Mouse (Mus musculus) spleen, postnatal 4 days (tissue): Measurements from ENCODE around the gene Med4.

Source experiments
- DNase-seq, 2 experiments: peaks; one replicate each; pipeline ENCODE4 v3.0.0; 2022; ENCODE audit warnings: low spot score in 2 of 2

Med4 gene

DNA sequence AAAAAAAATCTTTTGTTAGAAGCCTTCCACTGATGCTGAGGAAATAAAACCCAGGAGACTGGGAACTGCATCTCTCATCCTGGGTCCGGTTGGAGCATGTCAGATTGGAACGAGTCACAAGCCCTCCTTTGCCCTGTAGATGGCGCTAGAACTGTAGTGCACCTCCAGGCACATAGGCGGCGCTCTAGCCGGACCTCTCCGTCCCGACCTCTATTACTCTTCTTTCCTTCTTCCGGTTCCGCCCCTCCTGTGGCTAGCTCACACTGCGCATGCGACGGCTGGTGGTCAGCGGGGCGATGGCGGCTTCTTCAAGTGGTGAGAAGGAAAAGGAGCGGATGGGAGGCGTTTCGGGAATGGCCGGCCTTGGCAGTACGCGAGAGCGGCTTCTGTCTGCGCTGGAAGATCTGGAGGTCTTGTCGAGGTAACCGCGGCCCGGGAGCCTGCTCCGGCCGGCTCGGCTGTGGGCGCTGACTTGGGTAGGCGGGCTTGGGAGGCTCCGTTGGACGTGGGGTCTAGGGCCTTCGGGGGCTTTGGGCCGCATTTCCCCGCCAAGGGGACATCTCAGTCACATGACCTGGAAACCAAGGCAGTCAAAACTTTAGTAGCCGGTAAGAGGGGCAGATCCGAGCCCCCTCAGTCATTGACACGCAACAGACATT, at the start of gene Med4:
Gene Med4 (plus strand): TSS at position 261 of the 659 bp plus-strand sequence.
- peak; percentile 93 to 98 for DNase-seq

DNA sequence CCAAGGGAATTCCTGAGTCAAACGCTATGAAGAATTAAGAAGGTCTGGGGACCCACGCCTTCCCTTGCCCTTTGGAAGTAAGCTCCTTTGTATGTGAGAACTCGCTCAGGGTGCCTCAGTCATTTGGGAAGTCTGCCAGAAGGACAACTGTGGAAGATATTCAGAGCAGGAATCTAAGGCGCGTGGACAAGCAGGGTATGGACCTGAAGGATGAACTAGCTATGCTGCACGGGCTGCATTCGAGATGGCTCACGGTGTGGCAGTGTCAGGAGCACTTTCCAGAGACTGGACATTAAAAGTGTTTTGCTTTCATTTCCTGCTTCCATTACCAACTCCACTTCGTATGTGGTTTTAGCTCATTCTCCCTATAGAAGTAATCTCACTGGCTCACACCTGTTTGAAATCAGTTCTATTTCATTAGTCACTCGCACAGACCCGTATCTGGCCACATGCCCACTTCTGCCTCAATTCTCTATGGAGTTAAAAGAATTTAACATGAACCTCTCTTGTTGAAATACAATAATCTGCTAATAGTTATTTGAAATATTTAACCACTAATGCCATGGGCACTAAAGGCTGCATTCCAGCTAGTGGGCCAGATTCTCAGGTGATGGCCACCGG, 49.2 kb upstream of the Med4 start:
- DNase-seq: no peak

DNA sequence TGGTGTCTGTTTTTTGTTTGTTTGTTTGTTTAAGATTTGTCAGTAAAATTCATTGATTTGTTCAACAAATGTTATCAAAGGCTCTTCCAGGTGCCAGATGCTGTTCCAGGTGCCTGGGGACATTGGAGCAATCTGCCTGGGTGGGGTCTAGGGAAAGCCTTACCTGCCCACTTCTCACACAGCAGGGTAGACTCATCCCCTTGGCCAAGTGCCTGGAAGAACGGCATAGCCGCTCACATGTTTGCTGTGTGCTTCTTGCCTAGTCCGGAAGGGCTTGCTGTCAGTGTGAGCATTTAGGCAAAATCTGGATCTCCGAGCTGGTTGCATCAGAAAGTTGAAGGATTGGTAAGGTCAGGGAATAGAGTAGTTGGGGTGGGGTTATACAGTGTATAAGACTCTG, 47.6 kb upstream of the Med4 start:
- no peak for DNase-seq

DNA sequence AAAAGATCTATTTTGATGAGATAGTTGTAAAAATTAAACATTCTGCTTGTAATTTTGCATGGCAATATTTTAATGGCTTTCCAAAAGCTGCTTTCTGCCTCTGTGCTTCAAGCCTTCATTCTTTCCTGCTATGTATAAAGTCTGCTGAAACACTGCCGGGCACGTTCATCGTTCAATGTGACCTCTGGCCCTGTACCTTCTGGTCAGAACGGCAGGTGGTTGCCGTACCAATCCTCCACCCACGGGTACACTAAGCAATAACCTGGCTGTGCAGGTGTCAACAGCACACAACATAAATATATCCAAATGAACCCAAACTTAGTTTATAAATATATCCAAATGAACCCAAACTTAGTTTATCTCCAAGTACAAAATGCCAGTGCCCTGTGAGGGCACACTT, 42.1 kb upstream of the Med4 start:
- DNase-seq: no peak

DNA sequence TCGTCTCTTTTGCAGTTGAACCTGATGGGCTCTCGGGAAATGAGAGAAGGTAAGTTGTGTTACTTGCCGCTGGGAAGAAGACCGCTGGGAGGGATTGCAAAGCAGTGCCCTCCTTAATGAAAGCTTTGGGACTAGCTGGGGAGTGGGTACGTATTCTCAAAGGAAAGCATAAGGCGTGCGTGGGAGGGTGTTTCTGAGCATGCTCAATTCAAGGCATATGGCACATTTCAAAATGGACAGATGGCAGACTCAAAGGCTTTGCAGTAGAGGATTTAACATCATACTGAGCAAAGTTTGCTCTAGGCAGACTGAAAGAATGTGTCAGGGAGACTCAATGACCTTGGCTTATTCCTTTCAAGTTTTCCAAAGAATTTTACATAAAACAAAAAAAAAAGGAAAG, 40.3 kb upstream of the Med4 start:
- DNase-seq: no peak

- DNase-seq: no peak
These were observed 39.2 kb upstream of the Med4 start for GRCm38 (mm10) chr14:73470593-73470992.

DNA sequence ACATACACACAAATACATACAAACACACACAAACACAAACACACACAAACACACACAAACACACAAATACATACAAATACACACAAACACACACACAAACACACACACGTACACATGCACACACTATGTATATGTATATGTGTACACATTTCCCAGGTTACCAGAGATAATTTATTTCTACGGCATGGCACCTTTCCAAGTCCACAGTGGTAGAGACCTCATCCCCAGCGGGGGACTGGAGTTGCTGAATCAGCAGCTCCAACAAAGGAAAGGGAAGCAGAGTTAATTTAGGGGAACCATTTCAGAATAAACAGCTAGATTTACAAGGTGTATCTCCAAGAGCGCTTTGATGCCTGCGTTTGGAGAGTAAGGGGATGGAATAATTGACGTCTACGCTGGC, 37.6 kb upstream of the Med4 start:
- no peak for DNase-seq

GRCm38 (mm10) chr14:73473670-73474460, 36.0 kb upstream of the Med4 start:
- DNase-seq: no peak

- no peak for DNase-seq
These were observed 35.2 kb upstream of the Med4 start for GRCm38 (mm10) chr14:73474636-73475093.

DNA sequence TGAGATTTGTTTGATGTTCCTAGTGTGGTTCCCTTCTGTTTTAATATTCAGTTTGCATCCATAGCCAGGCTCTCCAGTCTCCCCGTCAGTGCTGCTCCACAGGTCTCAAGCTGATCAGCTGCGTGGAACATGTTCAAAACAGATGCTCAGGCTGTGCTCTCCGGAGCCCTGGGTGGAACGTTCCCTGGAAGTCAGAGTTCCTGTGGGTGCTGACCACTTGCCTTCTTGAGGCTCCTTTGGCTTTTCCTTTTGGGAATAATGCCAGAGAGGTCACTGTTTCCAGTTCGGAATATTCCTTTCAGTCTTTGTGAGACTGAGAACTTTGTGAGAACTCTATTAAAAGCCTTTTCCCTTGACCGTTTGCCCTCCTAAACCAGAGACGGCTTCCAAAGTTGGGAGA, 34.3 kb upstream of the Med4 start:
- no peak for DNase-seq

DNA sequence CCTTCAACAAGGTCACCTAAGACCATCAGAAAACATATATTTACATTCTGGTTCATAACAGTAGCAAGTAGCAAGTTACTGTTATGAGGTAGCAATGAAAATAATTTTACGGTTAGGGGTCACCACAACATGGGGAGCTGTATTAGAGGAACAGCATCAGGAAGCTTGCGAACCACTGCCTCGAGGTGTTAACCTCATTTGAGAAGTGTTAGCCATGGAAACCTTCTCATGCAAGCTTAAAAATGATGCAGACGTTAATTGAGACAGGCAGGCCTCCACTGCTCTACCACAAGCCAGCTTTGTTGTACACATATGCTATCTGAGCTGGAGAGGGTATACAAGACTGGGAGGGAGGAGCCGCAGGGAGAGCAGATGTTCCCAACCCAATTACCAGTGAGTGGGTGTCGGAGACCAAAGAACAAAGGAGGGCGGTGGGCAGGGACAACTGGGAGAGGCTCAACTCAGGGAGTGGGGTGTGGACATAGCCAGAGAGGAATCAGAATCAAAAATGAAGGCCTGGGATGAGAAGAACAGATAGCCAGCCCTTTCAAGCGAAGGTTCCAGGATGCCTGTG, 33.4 kb upstream of the Med4 start:
- DNase-seq: no peak

GRCm38 (mm10) chr14:73477077-73477476, 32.7 kb upstream of the Med4 start:
- no peak for DNase-seq

- DNase-seq: no peak
These were observed 31.5 kb upstream of the Med4 start for GRCm38 (mm10) chr14:73478321-73478720.

GRCm38 (mm10) chr14:73479771-73480170, 30.1 kb upstream of the Med4 start:
- DNase-seq: no peak

- DNase-seq: no peak
These were observed 26.2 kb upstream of the Med4 start for GRCm38 (mm10) chr14:73483516-73484229.

DNA sequence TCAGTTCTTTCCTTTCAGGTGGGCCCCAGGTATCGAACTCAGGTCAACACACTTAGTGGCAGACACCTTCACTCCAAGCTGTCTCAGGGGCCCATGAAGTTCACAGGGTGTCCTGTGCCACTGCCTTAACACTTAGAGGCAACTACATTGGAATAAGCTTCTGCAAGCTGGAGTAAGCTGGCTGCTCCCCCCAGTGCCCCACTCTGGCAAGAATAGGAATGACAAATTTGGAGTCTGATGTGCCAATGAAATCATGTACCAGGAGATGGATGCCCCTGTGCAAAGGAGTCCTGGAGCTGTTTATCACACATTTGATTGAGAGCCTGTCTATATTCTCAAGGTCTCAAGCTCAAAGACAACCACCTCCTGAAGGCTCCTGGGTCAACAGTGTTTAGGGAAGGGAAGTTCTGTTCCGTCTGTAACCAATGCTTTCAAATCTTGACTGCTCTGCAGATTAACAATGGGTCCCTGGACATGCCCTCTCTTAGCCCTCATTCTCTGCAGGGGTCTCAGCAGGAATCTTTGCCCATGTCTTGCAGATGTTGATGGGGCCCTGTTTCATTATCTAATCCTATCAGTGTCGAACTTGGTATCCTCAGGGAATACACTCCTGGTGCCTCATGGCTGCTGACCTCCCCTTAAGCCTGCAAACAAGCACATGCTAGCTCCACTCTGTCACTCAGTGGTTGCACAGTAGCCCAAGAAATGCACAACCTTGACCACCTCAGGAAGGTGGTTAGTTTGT, 25.3 kb upstream of the Med4 start:
- DNase-seq: no peak

- DNase-seq: no peak
These were observed 23.2 kb upstream of the Med4 start for GRCm38 (mm10) chr14:73486641-73487040.

- no peak for DNase-seq
These were observed 16.5 kb upstream of the Med4 start for GRCm38 (mm10) chr14:73493356-73493755.

GRCm38 (mm10) chr14:73494122-73494521, 15.7 kb upstream of the Med4 start:
- DNase-seq: no peak

- no peak for DNase-seq
These were observed 14.1 kb upstream of the Med4 start for GRCm38 (mm10) chr14:73495753-73496152.

GRCm38 (mm10) chr14:73501283-73501682, 8.5 kb upstream of the Med4 start:
- no peak for DNase-seq
